Mouse (Mus musculus): ENCODE data around the gene Creb3l4. TPM values are rescaled to one million over a fixed set of nuclear protein-coding genes. Genes with fewer than 3 reads are reported as not detected.

Gene Creb3l4
- polyA plus RNA-seq, 1 experiment from 2014 or later, result 5.8 TPM

DNA sequence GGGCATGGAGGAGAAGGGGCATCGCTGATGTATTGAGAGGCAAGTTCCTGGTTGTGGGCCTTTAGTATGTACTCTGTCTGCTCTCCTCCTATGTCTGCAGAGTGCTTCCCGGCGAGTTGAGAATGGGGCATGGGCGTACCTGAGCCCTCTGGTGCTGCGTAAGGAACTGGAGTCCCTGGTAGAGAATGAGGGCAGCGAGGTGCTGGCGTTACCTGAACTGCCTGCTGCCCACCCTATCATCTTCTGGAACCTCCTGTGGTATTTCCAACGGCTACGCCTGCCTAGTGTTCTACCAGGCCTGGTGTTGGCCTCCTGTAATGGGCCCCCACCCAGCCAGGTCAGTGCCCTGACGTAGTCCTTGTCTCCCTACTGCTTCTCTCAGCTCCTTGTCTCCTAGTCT is 34.9 kb upstream of the Creb3l4 start:
- Histone ChIP-seq H3K9ac (ENCODE audit: low read length) (no peak overlapping the region), H3K4me1 (replicated peaks; ENCODE audit: control insufficient read depth, insufficient read depth, low read length) (no peaks in the 10 kb centered on the region), H3K27ac (ENCODE audit: low read length) (no peak overlapping the region), H3K27me3 (ENCODE audit: control insufficient read depth, insufficient read depth, low read depth, low read length) (no peaks in the 10 kb centered on the region), H3K9me3 (ENCODE audit: control insufficient read depth, low read length) (no peaks in the 10 kb centered on the region), H3K4me2 (ENCODE audit: low read depth, low read length) (no peak overlapping the region), H3K36me3 (ENCODE audit: control insufficient read depth, insufficient read depth, low read length) (peaks cover 23% of the 10 kb centered on the region), H3K4me3 (ENCODE audit: low read length) (no peak overlapping the region)
- ATAC-seq (ENCODE audit: low read depth), result no peak
- 95% methylated on average over 10 of the region's 10 CpGs for WGBS

DNA sequence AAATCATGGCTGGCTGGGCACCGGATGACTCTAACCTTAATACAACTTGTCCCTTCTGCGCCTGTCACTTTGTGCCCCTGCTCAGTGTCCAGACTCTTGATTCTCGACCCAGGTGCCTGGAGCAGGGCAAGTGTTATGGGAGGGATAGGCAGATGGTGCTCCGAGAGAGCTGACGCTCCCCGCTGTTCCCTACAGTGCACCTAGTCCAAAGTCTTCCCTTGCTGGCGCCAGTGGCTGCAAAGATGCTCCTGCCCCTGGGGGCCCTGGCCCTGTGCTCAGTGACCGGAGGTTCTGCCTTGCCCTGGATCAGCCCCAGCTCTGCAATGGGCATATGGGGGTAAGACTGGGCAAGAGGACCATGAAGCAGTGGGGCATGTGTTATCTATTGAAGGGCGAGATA is 34.5 kb upstream of the Creb3l4 start:
- Histone ChIP-seq H3K4me1 (replicated peaks; ENCODE audit: control insufficient read depth, insufficient read depth, low read length) (no peaks in the 10 kb centered on the region), H3K9ac (ENCODE audit: low read length) (no peak overlapping the region), H3K4me3 (ENCODE audit: low read length) (no peak overlapping the region), H3K27me3 (ENCODE audit: control insufficient read depth, insufficient read depth, low read depth, low read length) (no peaks in the 10 kb centered on the region), H3K27ac (ENCODE audit: low read length) (no peak overlapping the region), H3K4me2 (ENCODE audit: low read depth, low read length) (no peak overlapping the region), H3K36me3 (ENCODE audit: control insufficient read depth, insufficient read depth, low read length) (peaks cover 24% of the 10 kb centered on the region), H3K9me3 (ENCODE audit: control insufficient read depth, low read length) (no peaks in the 10 kb centered on the region)
- 91% methylated on average over 9 of the region's 9 CpGs for WGBS
- ATAC-seq (ENCODE audit: low read depth), result no peak

DNA sequence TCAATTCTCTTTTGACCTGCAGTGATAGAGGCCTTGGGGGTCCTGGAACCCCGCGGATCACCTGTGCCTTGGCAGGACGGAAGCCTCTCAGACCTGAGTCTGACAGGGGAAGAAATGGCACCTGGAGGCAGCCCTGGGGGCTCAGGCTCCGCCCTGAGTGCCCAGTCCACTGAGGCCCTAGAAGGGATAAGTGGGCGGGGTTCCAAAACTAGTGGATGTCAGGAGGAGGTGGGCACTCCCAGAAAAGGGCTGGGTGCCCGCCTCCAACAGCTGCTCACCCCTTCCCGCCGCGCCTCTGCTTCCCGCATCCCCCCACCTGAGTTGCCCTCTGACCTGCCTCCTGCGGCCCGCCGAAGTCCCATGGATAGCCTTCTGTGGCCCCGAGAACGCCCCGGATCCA is 33.5 kb upstream of the Creb3l4 start:
- 50% methylated on average over 16 of the region's 16 CpGs for WGBS
- no peak overlapping the region for H3K27ac ChIP-seq (ENCODE audit: low read length)

GRCm38 (mm10) chr3:90275286-90275685 is 32.0 kb upstream of the Creb3l4 start:
- no peaks in the 10 kb centered on the region for H3K4me1 ChIP-seq (replicated peaks; ENCODE audit: control insufficient read depth, insufficient read depth, low read length)
- no peak overlapping the region for H3K4me3 ChIP-seq (ENCODE audit: low read length)
- no peak overlapping the region for H3K4me2 ChIP-seq (ENCODE audit: low read depth, low read length)
- WGBS, result 88% methylated on average over 11 of the region's 11 CpGs
- no peak overlapping the region for H3K27ac ChIP-seq (ENCODE audit: low read length)
- no peaks in the 10 kb centered on the region for H3K9me3 ChIP-seq (ENCODE audit: control insufficient read depth, low read length)
- H3K27me3 ChIP-seq (ENCODE audit: control insufficient read depth, insufficient read depth, low read depth, low read length), result no peaks in the 10 kb centered on the region
- no peak overlapping the region for H3K9ac ChIP-seq (ENCODE audit: low read length)
- H3K36me3 ChIP-seq (ENCODE audit: control insufficient read depth, insufficient read depth, low read length), result peaks cover 27% of the 10 kb centered on the region
- no peak for ATAC-seq (ENCODE audit: low read depth)

More for the DNA sequence above, 33.5 kb upstream of the Creb3l4 start:
- H3K36me3 ChIP-seq (ENCODE audit: control insufficient read depth, insufficient read depth, low read length), result peaks cover 28% of the 10 kb centered on the region
- H3K4me2 ChIP-seq (ENCODE audit: low read depth, low read length), result no peak overlapping the region
- H3K9ac ChIP-seq (ENCODE audit: low read length), result no peak overlapping the region
- ATAC-seq (ENCODE audit: low read depth), result no peak
- H3K27me3 ChIP-seq (ENCODE audit: control insufficient read depth, insufficient read depth, low read depth, low read length), result no peaks in the 10 kb centered on the region
- H3K4me3 ChIP-seq (ENCODE audit: low read length), result no peak overlapping the region
- no peaks in the 10 kb centered on the region for H3K4me1 ChIP-seq (replicated peaks; ENCODE audit: control insufficient read depth, insufficient read depth, low read length)
- no peaks in the 10 kb centered on the region for H3K9me3 ChIP-seq (ENCODE audit: control insufficient read depth, low read length)

GRCm38 (mm10) chr3:90273855-90274254 is 30.5 kb upstream of the Creb3l4 start:
- H3K27ac ChIP-seq (ENCODE audit: low read length), result no peak overlapping the region
- 94% methylated on average over 22 of the region's 22 CpGs for WGBS
- no peaks in the 10 kb centered on the region for H3K27me3 ChIP-seq (ENCODE audit: control insufficient read depth, insufficient read depth, low read depth, low read length)
- no peak for ATAC-seq (ENCODE audit: low read depth)
- H3K9me3 ChIP-seq (ENCODE audit: control insufficient read depth, low read length), result no peaks in the 10 kb centered on the region
- no peak overlapping the region for H3K9ac ChIP-seq (ENCODE audit: low read length)
- H3K4me1 ChIP-seq (replicated peaks; ENCODE audit: control insufficient read depth, insufficient read depth, low read length), result no peaks in the 10 kb centered on the region
- H3K4me2 ChIP-seq (ENCODE audit: low read depth, low read length), result no peak overlapping the region
- peaks cover 20% of the 10 kb centered on the region for H3K36me3 ChIP-seq (ENCODE audit: control insufficient read depth, insufficient read depth, low read length)
- H3K4me3 ChIP-seq (ENCODE audit: low read length), result no peak overlapping the region

- Histone ChIP-seq H3K27me3 (ENCODE audit: control insufficient read depth, insufficient read depth, low read depth, low read length) (no peaks in the 10 kb centered on the region), H3K4me1 (replicated peaks; ENCODE audit: control insufficient read depth, insufficient read depth, low read length) (no peaks in the 10 kb centered on the region), H3K36me3 (ENCODE audit: control insufficient read depth, insufficient read depth, low read length) (peaks cover 14% of the 10 kb centered on the region), H3K4me3 (ENCODE audit: low read length) (no peak overlapping the region), H3K9me3 (ENCODE audit: control insufficient read depth, low read length) (no peaks in the 10 kb centered on the region), H3K9ac (ENCODE audit: low read length) (no peak overlapping the region), H3K4me2 (ENCODE audit: low read depth, low read length) (no peak overlapping the region), H3K27ac (ENCODE audit: low read length) (no peak overlapping the region)
- WGBS, result 63% methylated on average over 9 of the region's 9 CpGs
- no peak for ATAC-seq (ENCODE audit: low read depth)
Observed at GRCm38 (mm10) chr3:90272170-90272569, 28.9 kb upstream of the Creb3l4 start.

- peaks cover 7% of the 10 kb centered on the region for H3K4me1 ChIP-seq (replicated peaks; ENCODE audit: control insufficient read depth, insufficient read depth, low read length)
- no peak overlapping the region for H3K4me3 ChIP-seq (ENCODE audit: low read length)
- no peak overlapping the region for H3K4me2 ChIP-seq (ENCODE audit: low read depth, low read length)
- H3K36me3 ChIP-seq (ENCODE audit: control insufficient read depth, insufficient read depth, low read length), result peaks cover 11% of the 10 kb centered on the region
- H3K27ac ChIP-seq (ENCODE audit: low read length), result no peak overlapping the region
- 93% methylated on average over 8 of the region's 8 CpGs for WGBS
- H3K9ac ChIP-seq (ENCODE audit: low read length), result no peak overlapping the region
- H3K9me3 ChIP-seq (ENCODE audit: control insufficient read depth, low read length), result no peaks in the 10 kb centered on the region
- ATAC-seq (ENCODE audit: low read depth), result no peak
- H3K27me3 ChIP-seq (ENCODE audit: control insufficient read depth, insufficient read depth, low read depth, low read length), result no peaks in the 10 kb centered on the region
Observed at GRCm38 (mm10) chr3:90270784-90271183, 27.5 kb upstream of the Creb3l4 start.

- Histone ChIP-seq H3K27me3 (ENCODE audit: control insufficient read depth, insufficient read depth, low read depth, low read length) (no peaks in the 10 kb centered on the region), H3K27ac (ENCODE audit: low read length) (no peak overlapping the region), H3K9me3 (ENCODE audit: control insufficient read depth, low read length) (no peaks in the 10 kb centered on the region), H3K4me1 (replicated peaks; ENCODE audit: control insufficient read depth, insufficient read depth, low read length) (peaks cover 9% of the 10 kb centered on the region), H3K9ac (ENCODE audit: low read length) (no peak overlapping the region), H3K36me3 (ENCODE audit: control insufficient read depth, insufficient read depth, low read length) (peaks cover 9% of the 10 kb centered on the region), H3K4me3 (ENCODE audit: low read length) (no peak overlapping the region), H3K4me2 (ENCODE audit: low read depth, low read length) (no peak overlapping the region)
- no peak for ATAC-seq (ENCODE audit: low read depth)
- WGBS, result 90% methylated on average over 16 of the region's 16 CpGs
Observed at GRCm38 (mm10) chr3:90268971-90269370, 25.7 kb upstream of the Creb3l4 start.

- no peak overlapping the region for H3K9ac ChIP-seq (ENCODE audit: low read length)
- 94% methylated on average over 11 of the region's 11 CpGs for WGBS
- peaks cover 10% of the 10 kb centered on the region for H3K36me3 ChIP-seq (ENCODE audit: control insufficient read depth, insufficient read depth, low read length)
Observed at GRCm38 (mm10) chr3:90268190-90268589, 24.9 kb upstream of the Creb3l4 start.

More at GRCm38 (mm10) chr3:90268190-90268589, 24.9 kb upstream of the Creb3l4 start:
- no peak for ATAC-seq (ENCODE audit: low read depth)
- Histone ChIP-seq H3K27ac (ENCODE audit: low read length) (no peak overlapping the region), H3K4me2 (ENCODE audit: low read depth, low read length) (no peak overlapping the region), H3K27me3 (ENCODE audit: control insufficient read depth, insufficient read depth, low read depth, low read length) (no peaks in the 10 kb centered on the region), H3K4me3 (ENCODE audit: low read length) (no peak overlapping the region), H3K4me1 (replicated peaks; ENCODE audit: control insufficient read depth, insufficient read depth, low read length) (peaks cover 9% of the 10 kb centered on the region), H3K9me3 (ENCODE audit: control insufficient read depth, low read length) (no peaks in the 10 kb centered on the region)

Data from lung, embryonic 16.5 days (tissue).